Mouse (Mus musculus): ENCODE measurements around the gene Gm13288.
"Not testable (repeated sequence)": the region's sequence is repeated elsewhere in the genome, so short reads cannot be mapped to it uniquely, and the experiment has no call there.

DNA sequence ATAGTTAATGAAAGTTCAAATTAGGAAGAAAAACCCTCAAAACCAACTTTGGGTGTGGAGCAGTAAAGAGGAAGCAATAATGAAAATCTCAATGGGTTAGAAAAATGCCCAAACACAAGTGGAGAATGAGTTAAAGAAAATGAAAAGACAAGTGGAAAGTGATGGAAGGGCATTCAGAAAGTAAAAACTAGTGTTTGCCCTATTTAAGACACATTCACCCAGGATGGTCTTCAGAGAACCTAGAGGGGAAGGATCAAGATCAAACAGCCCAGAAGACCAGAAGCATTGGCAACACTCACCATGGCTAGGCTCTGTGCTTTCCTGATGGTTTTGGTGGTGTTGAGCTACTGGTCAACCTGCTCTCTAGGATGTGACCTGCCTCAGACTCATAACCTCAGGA is 21.8 kb downstream of the Gm13288 start, which contains the start of gene Ifna6:
- TF ChIP-seq POLR2A (IDR thresholded peaks at IDR 0.05; ENCODE audit: low read depth, low read length); CTCF (IDR thresholded peaks at IDR 0.05; ENCODE audit: extremely low read depth, insufficient read depth, insufficient read length, insufficient replicate concordance): not testable (repeated sequence)
